Mouse (Mus musculus) liver, embryonic 11.5 days (tissue): ENCODE measurements at regions not wholly inside any gene's neighbourhood (a gene's known extent, or its start where the extent isn't known, plus 50 kb on each side); places are given as distances from the start of the nearest gene placed in this dataset.
"Not testable (repeated sequence)": the region's sequence is repeated elsewhere in the genome, so short reads cannot be mapped to it uniquely, and the experiment has no call there.

Experiments
- ATAC-seq: fragments of 200-750 bp; cut with Nextera tagmentation; replicated peaks from 2 replicates; pipeline ENCODE4 v1.8.0; 2017; ENCODE audit warnings: moderate number of reproducible peaks, mild to moderate bottlenecking, moderate TSS enrichment, moderate library complexity; ENCODE audit not compliant: low FRiP score
- DNase-seq: peaks from one replicate; pipeline ENCODE4 v3.0.0-alpha.2; 2017; ENCODE audit warnings: low spot score
- H3K27ac ChIP-seq: fragments of 300-500 bp; sonication (generic); 2 replicates; pipeline ENCODE4 v1.5.1; 2014; ENCODE audit warnings: mild to moderate bottlenecking, low read depth, low read length, control low read depth
- H3K27me3 ChIP-seq: fragments of 300-500 bp; sonication (generic); replicated peaks from 2 replicates; pipeline ENCODE4 v1.6.1; 2014; ENCODE audit warnings: low read length, mixed read lengths; ENCODE audit not compliant: control insufficient read depth, insufficient read depth
- H3K36me3 ChIP-seq: fragments of 300-500 bp; sonication (generic); 2 replicates; pipeline ENCODE4 v1.6.1; 2014; ENCODE audit warnings: mild to moderate bottlenecking, low read length, moderate library complexity, mixed read lengths; ENCODE audit not compliant: control insufficient read depth, insufficient read depth
- H3K4me1 ChIP-seq: fragments of 300-500 bp; sonication (generic); replicated peaks from 2 replicates; pipeline ENCODE4 v1.6.1; 2014; ENCODE audit warnings: low read length, mixed read lengths; ENCODE audit not compliant: control insufficient read depth, insufficient read depth
- H3K4me2 ChIP-seq: fragments of 300-500 bp; sonication (generic); 2 replicates; pipeline ENCODE4 v1.6.1; 2014; ENCODE audit warnings: mild to moderate bottlenecking, control low read depth, moderate library complexity
- H3K4me3 ChIP-seq: fragments of 300-500 bp; sonication (generic); 2 replicates; pipeline ENCODE4 v1.5.1; 2014; ENCODE audit warnings: low read depth, low read length, control low read depth
- H3K9ac ChIP-seq: fragments of 300-500 bp; sonication (generic); 2 replicates; pipeline ENCODE4 v1.6.1; 2014; ENCODE audit warnings: low read depth, low read length, control low read depth
- H3K9me3 ChIP-seq: fragments of 300-500 bp; sonication (generic); 2 replicates; pipeline ENCODE4 v1.6.1; 2016; ENCODE audit warnings: low read length, inconsistent platforms, mixed read lengths; ENCODE audit not compliant: control insufficient read depth
- WGBS: fragments of 180-500 bp; shearing (Covaris S2); extraction: QIAGEN DNeasy Blood & Tissue Kit; methylation state at CpG from one replicate; pipeline ENCODE4 v1.1.7; 2014; 5-methylcytosine and 5-hydroxymethylcytosine counted together

DNA sequence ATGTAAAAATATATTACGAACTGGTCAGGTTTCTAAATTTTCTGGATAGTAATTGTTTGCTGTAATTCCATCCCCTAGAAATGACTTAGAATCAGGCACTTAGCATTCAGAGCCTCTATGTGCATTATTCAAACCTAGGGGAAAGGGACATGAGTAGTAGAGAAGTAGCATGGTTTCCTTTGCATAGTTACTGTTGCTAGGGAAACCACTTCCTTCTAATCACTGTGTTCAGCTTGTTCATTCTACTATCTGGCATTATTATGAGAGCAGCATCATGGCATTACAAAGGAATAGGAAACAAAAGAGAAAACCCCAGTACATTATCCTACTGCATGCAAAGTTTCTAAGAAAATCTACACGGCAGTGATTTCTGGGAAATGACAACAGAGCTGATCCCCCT lies 65.9 kb upstream of the Ccnh start:
- 77% methylated on average over 2 of the region's 2 CpGs for WGBS
- no peak for ATAC-seq
- no peak overlapping the region for H3K9ac ChIP-seq

DNA sequence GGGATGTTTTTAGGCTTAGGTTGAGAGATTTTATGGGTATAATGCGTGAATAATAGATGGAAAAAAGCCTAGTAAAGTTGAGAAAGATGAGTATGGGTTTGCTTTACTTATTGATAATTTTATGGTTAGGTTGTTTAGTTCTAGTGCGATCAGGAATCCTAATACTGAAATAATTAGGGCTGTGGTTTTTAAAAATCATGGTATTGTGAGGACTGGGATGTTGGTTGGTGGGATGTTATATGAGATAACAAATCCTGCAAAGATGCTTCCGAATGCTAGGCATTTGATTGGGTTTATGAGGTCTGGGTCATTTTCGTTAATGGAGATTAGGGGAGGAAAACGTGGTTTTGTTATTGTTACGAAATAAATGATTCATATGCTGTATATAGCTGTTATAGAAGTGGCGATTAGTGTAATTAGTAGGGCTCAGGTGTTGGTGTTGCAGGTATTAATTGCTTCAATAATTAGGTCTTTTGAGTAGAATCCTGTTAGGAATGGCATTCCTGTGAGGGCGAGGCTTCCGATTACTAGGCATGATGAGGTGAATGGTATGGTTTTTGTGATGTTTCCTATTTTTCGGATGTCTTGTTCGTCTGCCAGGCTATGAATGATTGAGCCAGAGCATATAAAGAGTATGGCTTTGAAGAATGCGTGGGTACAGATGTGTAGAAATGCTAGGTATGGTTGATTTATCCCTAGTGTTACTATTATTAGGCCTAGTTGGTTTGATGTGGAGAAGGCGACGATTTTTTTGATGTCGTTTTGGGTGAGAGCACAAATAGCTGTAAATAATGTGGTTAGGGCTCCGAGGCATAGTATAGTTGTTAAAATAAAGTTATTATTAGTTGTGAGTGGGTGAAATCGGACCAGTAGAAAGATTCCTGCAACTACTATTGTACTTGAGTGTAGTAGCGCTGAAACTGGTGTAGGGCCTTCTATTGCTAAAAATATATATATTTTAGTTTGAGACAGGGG lies 62.3 kb upstream of the Ccnh start:
- not testable (repeated sequence) for H3K27me3 ChIP-seq, H3K9ac ChIP-seq, H3K4me2 ChIP-seq, H3K27ac ChIP-seq, DNase-seq, H3K4me3 ChIP-seq, H3K9me3 ChIP-seq, H3K4me1 ChIP-seq, H3K36me3 ChIP-seq
- WGBS = 85% methylated on average over 18 of the region's 18 CpGs
- peak; percentile 100 for ATAC-seq

More for the DNA sequence above, 65.9 kb upstream of the Ccnh start:
- Histone ChIP-seq H3K4me1 (no peaks in the 10 kb centered on the region), H3K9me3 (peaks cover 2% of the 10 kb centered on the region; the same call in 1 of the 2 replicates), H3K4me2 (no peak overlapping the region), H3K4me3 (no peak overlapping the region), H3K27me3 (no peaks in the 10 kb centered on the region), H3K36me3 (no peaks in the 10 kb centered on the region), H3K27ac (no peak overlapping the region)
- no peak for DNase-seq

DNA sequence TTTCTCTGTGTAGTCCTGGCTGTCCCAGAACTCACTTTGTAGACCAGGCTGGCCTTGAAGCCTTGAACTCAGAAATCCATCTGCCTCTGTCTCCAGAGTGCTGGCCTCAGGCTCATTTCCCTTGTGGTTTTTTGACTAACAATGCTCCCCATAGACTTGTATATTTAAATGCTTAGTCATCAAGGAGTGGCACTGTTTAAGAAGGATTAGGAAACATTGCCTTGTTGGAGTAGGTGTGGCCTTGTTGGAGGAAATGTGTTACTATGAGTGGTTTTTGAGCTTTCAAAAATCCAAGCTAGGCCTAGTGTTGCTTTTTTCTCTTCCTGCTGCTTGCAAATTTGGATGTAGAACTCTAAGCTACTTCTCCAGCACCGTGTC lies 61.7 kb upstream of the Ccnh start:
- Histone ChIP-seq H3K4me1 (no peaks in the 10 kb centered on the region), H3K27ac (no peak overlapping the region), H3K27me3 (no peaks in the 10 kb centered on the region), H3K4me3 (no peak overlapping the region), H3K9me3 (0 out of 2 replicates have a peak, but pooled peaks cover 2% of the 10 kb centered on the region), H3K4me2 (no peak overlapping the region), H3K36me3 (no peaks in the 10 kb centered on the region), H3K9ac (no peak overlapping the region)
- 51% methylated on average over 1 of the region's 1 CpGs for WGBS
- DNase-seq (no peak), ATAC-seq (no peak)
